Mouse (Mus musculus) ES-E14 (cell line): ENCODE results near the gene Lpar3. TPM values are rescaled to one million over a fixed set of nuclear protein-coding genes. Genes with fewer than 3 reads are reported as not detected.

Experiments
- DNase-seq: peaks from one replicate; pipeline ENCODE4 v3.0.0-alpha.2; 2013; ENCODE audit warnings: low read depth, low spot score
- H3K27ac ChIP-seq: 2 replicates; pipeline ENCODE4 v1.5.1; 2012; ENCODE audit warnings: low read depth, mild to moderate bottlenecking, low read length, moderate library complexity, mixed read lengths; ENCODE audit not compliant: poor library complexity, insufficient read depth, severe bottlenecking
- H3K36me3 ChIP-seq: 2 replicates; pipeline ENCODE4 v1.6.1; 2012; ENCODE audit warnings: mild to moderate bottlenecking, low read length, moderate library complexity, mixed read lengths; ENCODE audit not compliant: control insufficient read depth, poor library complexity, insufficient read depth, severe bottlenecking
- H3K4me1 ChIP-seq, 2 experiments: fragments of 150-350 bp in 1 of 2; sonication (generic) in 1 of 2; 2 replicates each; pipeline ENCODE4 v1.6.1; 2012; ENCODE audit warnings: low read length in 2 of 2, mild to moderate bottlenecking in 1 of 2, mixed read lengths in 1 of 2; ENCODE audit not compliant: control insufficient read depth in 2 of 2, insufficient read depth in 2 of 2, poor library complexity in 1 of 2
- H3K4me3 ChIP-seq, 2 experiments: fragments of 150-350 bp in 1 of 2; sonication (generic) in 1 of 2; 2 replicates each; pipeline ENCODE4 v1.5.1; 2012; ENCODE audit warnings: low read length in 2 of 2, low read depth in 1 of 2, mild to moderate bottlenecking in 1 of 2, mixed read lengths in 1 of 2; ENCODE audit not compliant: insufficient read depth in 1 of 2, poor library complexity in 1 of 2, severe bottlenecking in 1 of 2
- H3K9ac ChIP-seq: 2 replicates; pipeline ENCODE4 v1.6.1; 2012; ENCODE audit warnings: low read depth, mild to moderate bottlenecking, low read length, mixed read lengths; ENCODE audit not compliant: poor library complexity, insufficient read depth, severe bottlenecking
- H3K9me3 ChIP-seq: fragments of 150-350 bp; sonication (generic); 2 replicates; pipeline ENCODE4 v1.6.1; 2012; ENCODE audit warnings: low read depth, mild to moderate bottlenecking, low read length; ENCODE audit not compliant: control insufficient read depth, insufficient read depth
- CHD2 ChIP-seq: IDR thresholded peaks from 2 replicates; pipeline ENCODE4 v1.6.1; 2014; ENCODE audit warnings: mild to moderate bottlenecking, low read depth, low read length, inconsistent platforms
- HCFC1 ChIP-seq: IDR thresholded peaks from 2 replicates; pipeline ENCODE4 v1.6.1; 2012; ENCODE audit warnings: low read length, inconsistent platforms, borderline replicate concordance; ENCODE audit not compliant: insufficient read depth
- MAFK ChIP-seq: IDR thresholded peaks from 2 replicates; pipeline ENCODE4 v1.6.1; 2014; ENCODE audit warnings: mild to moderate bottlenecking, low read depth, low read length, inconsistent platforms; ENCODE audit not compliant: insufficient read depth
- ZC3H11A ChIP-seq: IDR thresholded peaks from 2 replicates; pipeline ENCODE4 v1.6.1; 2012; ENCODE audit warnings: low read depth, mild to moderate bottlenecking, inconsistent platforms, low read length, borderline replicate concordance
- ZNF384 ChIP-seq: IDR thresholded peaks from 2 replicates; pipeline ENCODE4 v1.6.1; 2012; ENCODE audit warnings: low read depth, low read length, inconsistent platforms
- in situ Hi-C, 2 experiments: fragments of 600-800 bp; cut with MboI; formaldehyde crosslinking; loops; one replicate each; pipeline ENCODE4 v1.15.1; 2025; ENCODE audit warnings: low sequenced_read_pairs in 2 of 2, inconsistent platforms in 1 of 2; ENCODE audit not compliant: unreplicated experiment in 2 of 2
- total RNA-seq: library from RNA; depleted of rRNA; stranded (reverse); fragments of 300-350 nt; gene quantifications from 2 replicates; pipeline ENCODE4 v1.2.3, GENCODE M21; 2012

Gene Lpar3
- total RNA-seq, 1 experiment, result 0.89 TPM

DNA sequence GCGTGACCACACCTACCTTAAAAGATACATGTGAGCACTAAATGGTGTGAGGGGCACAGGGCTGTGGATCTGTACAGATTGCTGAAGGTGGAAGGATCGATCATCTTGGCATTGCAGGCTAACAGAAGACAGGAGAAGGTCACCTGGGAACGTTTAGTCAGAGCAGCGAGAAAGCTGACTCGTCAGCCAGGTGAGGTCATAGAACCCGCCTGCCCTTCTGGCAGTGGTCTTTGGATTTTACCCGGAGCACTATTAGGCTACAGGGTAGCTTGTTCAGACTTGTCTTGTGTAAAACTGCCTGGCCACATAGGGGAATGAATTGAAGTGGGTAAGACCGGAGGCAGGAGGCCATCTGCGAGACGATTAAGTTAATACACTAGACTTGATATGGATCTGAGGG, 43.4 kb downstream of the Lpar3 start:
- no peak for DNase-seq
- Histone ChIP-seq H3K4me1 (no peaks in the 10 kb centered on the region), H3K9ac (no peak overlapping the region), H3K4me3 (no peak overlapping the region), H3K9me3 (no peaks in the 10 kb centered on the region), H3K27ac (no peak overlapping the region), H3K36me3 (no peaks in the 10 kb centered on the region)
- in situ Hi-C loops, result no loop called here
- no peak for TF ChIP-seq HCFC1
- TF ChIP-seq ZC3H11A, result no peak
- TF ChIP-seq CHD2, result no peak
- no peak for TF ChIP-seq MAFK
- TF ChIP-seq ZNF384, result no peak

GRCm38 (mm10) chr3:146265545-146266130, 44.9 kb downstream of the Lpar3 start:
- Histone ChIP-seq H3K27ac (no peak overlapping the region), H3K9ac (no peak overlapping the region), H3K4me3 (no peak overlapping the region), H3K4me1 (no peaks in the 10 kb centered on the region), H3K9me3 (no peaks in the 10 kb centered on the region), H3K36me3 (no peaks in the 10 kb centered on the region)
- in situ Hi-C loops, result no loop called here
- no peak for DNase-seq
- TF ChIP-seq HCFC1 (no peak), MAFK (no peak), ZNF384 (no peak), ZC3H11A (no peak), CHD2 (no peak)

- no peak overlapping the region for H3K9ac ChIP-seq
- H3K9me3 ChIP-seq, result no peaks in the 10 kb centered on the region
- TF ChIP-seq ZC3H11A (no peak), HCFC1 (no peak)
- DNase-seq, result no peak
- H3K27ac ChIP-seq, result no peak overlapping the region
- in situ Hi-C loops, result no loop called here
- no peak overlapping the region for H3K4me3 ChIP-seq
- H3K36me3 ChIP-seq, result no peaks in the 10 kb centered on the region
- H3K4me1 ChIP-seq, result no peaks in the 10 kb centered on the region
Measured at GRCm38 (mm10) chr3:146268024-146268801, 47.5 kb downstream of the Lpar3 start.

DNA sequence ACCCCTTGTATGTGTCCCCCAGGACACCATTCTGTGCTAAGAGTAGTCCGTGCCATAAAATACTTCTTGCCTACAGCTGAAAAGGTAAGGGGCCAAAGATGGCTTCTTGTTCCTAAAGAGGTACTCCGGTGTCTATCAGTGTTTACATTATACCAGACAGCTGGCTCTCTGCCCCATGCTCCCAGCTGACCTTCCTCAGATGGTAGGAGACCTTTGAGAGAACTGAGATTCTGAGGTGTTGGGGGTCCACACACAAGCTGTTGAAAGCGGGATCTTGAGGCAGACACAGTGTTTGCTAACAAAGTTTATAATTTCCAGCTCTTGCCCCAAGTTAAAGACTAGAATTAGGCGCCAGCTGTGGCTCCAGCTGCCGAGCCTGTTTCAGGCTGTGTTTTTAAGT, 53.7 kb downstream of the Lpar3 start:
- Histone ChIP-seq H3K9ac (no peak overlapping the region), H3K4me3 (no peak overlapping the region), H3K27ac (no peak overlapping the region), H3K4me1 (no peaks in the 10 kb centered on the region), H3K36me3 (no peaks in the 10 kb centered on the region), H3K9me3 (no peaks in the 10 kb centered on the region)
- DNase-seq, result no peak
- no peak for TF ChIP-seq HCFC1
- TF ChIP-seq MAFK, result no peak
- TF ChIP-seq ZNF384, result no peak
- TF ChIP-seq ZC3H11A, result no peak
- in situ Hi-C loops, result no loop called here
